Mouse (Mus musculus): ENCODE results near the gene Kif3c. TPM values are rescaled to one million over a fixed set of nuclear protein-coding genes. Genes with fewer than 3 reads are reported as not detected.

Kif3c gene
- polyA plus RNA-seq, 1 experiment, result 7.5 TPM

GRCm38 (mm10) chr12:3425375-3426341, 60.7 kb downstream of the Kif3c start:
- DNase-seq (ENCODE audit: low read depth), result no peak

- DNase-seq (ENCODE audit: low read depth), result peak; percentile 87
These were observed 61.6 kb downstream of the Kif3c start, which contains the start of gene Asxl2 for GRCm38 (mm10) chr12:3426530-3427034. Gene Asxl2 (plus strand): TSS chr12:3426857.

DNA sequence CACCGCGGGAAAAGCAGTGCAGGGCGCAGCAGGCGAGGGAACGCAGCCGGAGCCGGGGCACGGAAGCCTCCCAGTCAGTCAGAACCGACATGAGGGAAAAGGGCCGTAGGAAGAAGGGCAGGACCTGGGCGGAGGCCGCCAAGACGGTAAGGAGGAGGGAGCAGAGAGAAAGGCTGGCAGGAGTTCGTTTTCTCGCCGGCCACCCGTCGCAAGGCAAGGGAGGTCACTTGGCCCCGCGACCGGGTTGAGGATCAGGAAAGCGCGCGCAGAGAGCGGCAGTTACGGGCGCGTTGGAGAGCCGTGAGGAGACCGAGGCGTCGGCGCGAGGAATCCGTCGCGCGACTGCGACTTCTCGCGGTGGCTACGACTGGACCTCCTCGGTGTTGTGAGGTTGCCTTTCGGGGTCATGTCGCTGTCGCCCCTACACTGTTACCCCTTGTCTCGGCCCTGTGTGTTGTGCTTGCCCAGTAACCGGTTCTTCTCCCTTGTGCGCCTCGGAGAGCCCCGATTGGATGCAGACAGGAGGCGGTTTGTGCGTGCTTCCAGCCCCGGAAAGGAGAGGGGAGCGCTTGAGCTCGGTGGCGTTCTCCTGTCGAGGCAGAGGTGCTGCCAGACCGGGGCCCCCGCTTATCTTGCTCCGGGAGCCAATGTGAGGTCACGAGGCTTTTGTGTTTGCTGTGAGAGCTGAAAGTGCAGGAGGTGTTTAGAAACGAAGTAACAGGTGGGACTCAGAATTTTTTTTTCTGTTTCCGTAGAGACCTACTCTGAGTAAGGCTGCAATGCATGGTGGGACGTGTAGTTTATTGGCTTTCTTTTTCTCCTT, 62.3 kb downstream of the Kif3c start:
- peak; percentile 51 for DNase-seq (ENCODE audit: low read depth)

- DNase-seq (ENCODE audit: low read depth), result no peak
These were observed 63.2 kb downstream of the Kif3c start for GRCm38 (mm10) chr12:3427891-3428775.

DNA sequence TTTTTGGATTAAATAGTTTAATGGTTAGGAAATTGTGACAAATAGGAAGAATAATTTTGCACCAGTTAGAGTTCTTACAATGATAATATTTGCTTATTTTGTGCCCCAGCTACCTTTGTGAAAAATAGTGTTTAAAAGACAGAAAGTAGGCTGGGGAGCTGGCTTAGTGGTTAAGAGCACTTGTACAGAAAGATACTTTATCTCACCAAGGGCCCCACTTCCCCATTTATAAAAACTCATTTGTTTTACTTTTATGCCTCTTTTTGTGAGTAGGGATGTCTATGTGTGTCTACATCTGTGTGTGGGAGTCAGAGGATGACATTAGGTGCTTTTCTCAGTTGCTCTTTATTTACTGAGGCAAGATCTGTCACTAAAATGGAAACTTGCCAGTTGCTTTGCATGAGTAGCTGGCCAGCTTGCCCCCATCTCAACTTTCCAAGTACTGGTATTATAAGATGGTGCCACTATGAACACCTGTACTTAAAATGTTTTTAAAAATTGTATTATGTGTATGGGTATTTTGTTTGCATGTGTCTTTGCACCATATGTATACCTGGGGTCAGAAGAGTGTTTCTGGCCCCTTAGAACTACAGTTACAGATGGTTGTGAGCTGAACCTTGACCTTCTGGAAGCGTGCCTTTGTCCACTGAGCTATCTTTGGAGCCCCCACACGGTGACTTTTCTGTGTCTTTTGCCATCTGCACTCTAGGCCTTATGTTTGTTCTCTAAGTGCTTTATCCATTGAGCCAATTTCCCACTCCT, 64.9 kb downstream of the Kif3c start:
- no peak for DNase-seq (ENCODE audit: low read depth)

DNA sequence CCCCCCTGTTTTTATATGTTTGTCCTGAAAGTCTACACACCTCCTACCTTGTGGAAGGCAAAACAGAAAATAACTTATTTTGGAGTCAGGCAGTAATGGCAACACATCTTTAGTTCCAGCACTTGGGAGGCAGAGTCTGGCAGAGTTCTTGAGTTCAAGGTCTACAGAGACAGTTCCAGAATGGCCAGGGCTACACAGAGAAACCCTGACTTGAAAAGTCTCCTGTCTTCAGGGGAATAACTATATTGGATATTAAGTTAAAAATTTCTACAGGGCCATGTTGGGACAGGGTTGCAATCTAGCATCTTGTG, 65.5 kb downstream of the Kif3c start:
- no peak for DNase-seq (ENCODE audit: low read depth)

DNA sequence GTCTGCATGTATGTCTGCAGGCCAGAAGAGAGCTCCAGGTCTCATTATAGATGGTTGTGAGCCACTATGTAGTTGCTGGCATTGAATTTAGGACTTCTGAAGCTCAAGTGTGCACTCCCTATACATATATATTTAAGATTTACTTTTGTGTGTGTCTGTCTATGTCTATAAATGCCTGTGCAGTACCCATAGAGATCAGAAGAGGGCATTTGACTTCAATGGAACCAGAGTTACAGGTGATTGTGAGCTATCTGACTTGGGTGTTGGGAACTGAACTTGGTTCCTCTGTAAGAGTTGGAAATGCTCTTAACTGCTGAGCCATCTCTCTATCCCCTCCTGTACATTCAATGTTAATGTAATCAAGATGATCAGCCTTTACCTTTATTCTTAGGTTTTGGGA, 66.1 kb downstream of the Kif3c start:
- DNase-seq (ENCODE audit: low read depth), result no peak

DNA sequence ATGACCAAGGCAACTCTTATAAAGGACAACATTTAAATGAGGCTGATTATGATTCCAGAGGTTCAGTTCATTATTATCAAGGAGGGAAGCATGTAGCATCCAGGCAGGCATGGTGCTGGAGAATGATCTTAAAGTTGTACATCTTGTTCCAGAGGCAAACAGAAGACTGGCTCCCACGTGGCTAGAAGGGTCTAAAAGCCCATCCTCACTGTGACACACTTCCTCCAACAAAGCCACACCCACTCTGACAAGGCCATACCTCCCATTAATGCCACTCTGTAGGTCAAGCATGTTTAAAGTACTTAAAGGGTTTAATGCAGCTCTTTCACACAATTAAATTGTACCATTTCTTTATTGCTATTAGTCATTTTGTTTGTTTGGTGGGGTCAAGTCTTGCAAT, 68.8 kb downstream of the Kif3c start:
- no peak for DNase-seq (ENCODE audit: low read depth)

GRCm38 (mm10) chr12:3436446-3436845, 71.5 kb downstream of the Kif3c start:
- no peak for DNase-seq (ENCODE audit: low read depth)

- no peak for DNase-seq (ENCODE audit: low read depth)
These were observed 72.9 kb downstream of the Kif3c start for GRCm38 (mm10) chr12:3437815-3438214.

- peak; percentile 58 for DNase-seq (ENCODE audit: low read depth)
These were observed 76.0 kb downstream of the Kif3c start for GRCm38 (mm10) chr12:3440916-3441315.

DNA sequence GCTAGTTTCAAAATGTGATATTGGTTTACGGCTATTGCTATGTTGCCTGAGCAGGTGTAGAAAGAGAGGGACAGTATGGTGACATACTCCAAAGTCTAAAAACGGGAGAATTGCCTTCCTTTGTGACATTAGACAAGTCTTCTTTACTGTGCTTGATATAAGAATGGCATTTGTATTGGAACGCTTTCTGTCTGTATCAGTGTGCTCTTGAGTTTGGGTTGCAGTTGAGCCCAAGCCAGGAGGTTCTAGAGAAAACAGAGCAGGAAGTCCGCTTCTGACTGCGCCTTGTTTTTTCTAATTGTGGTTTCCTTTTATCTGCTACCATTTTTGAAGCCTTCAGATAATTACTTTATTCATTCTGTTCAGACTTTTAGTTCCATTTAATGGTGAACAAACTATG, 76.4 kb downstream of the Kif3c start:
- no peak for DNase-seq (ENCODE audit: low read depth)

GRCm38 (mm10) chr12:3453554-3453953, 88.6 kb downstream of the Kif3c start:
- no peak for DNase-seq (ENCODE audit: low read depth)

Other genes starting within 250 kb of the Kif3c start
- gene Rab10, start 55.2 kb upstream of the Kif3c start, polyA plus RNA-seq (2012; rRNA removed), result 34.4 and 39.5 TPM in 2 replicates
- gene Asxl2, start 61.7 kb downstream of the Kif3c start, polyA plus RNA-seq (2012; rRNA removed), result 9.3 and 9.6 TPM in 2 replicates
- 69.3 and 76.1 TPM in 2 replicates for gene Dtnb, start 207.2 kb downstream of the Kif3c start, polyA plus RNA-seq (2012; rRNA removed)